Mouse (Mus musculus): ENCODE results near the gene Zfp384. TPM values are rescaled to one million over a fixed set of nuclear protein-coding genes. Genes with fewer than 3 reads are reported as not detected.

Gene Zfp384
- polyA plus RNA-seq, 1 experiment from 2014 or later, result 10.3 TPM

DNA sequence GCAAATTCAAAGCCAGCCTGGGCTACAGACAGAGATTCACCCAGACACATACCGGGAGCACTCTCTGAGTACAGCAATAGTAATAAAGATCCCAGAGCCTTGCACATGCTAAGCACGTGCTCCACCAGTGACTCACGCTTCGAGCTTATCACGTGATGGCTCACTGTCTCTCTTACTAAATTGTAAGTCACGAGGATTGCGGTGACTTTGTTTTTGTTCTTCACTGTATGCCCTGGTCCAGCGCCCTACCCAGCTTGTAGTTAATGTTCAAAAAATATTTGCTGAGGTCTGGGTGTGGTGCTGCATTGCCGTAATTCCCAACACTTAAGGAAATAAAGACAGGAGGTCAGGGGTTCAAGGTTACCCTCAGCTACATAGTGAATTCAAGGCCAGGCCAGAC, 15.6 kb upstream of the Zfp384 start:
- no peak overlapping the region for H3K27ac ChIP-seq (ENCODE audit: low read length)
- no peaks in the 10 kb centered on the region for H3K9me3 ChIP-seq (ENCODE audit: control insufficient read depth, low read length)
- H3K4me2 ChIP-seq (ENCODE audit: low read depth, low read length), result no peak overlapping the region
- H3K4me3 ChIP-seq (ENCODE audit: low read length), result no peak overlapping the region
- no peaks in the 10 kb centered on the region for H3K36me3 ChIP-seq (ENCODE audit: control insufficient read depth, insufficient read depth, low read length)
- H3K4me1 ChIP-seq (ENCODE audit: control insufficient read depth, insufficient read depth, low read length), result peaks cover 14% of the 10 kb centered on the region
- ATAC-seq, result peak; percentile 78
- peaks cover 31% of the 10 kb centered on the region for H3K27me3 ChIP-seq (replicated peaks; ENCODE audit: control insufficient read depth, insufficient read depth, low read length)
- H3K9ac ChIP-seq (ENCODE audit: low read depth, low read length), result no peak overlapping the region
- 60% methylated on average over 9 of the region's 9 CpGs for WGBS

DNA sequence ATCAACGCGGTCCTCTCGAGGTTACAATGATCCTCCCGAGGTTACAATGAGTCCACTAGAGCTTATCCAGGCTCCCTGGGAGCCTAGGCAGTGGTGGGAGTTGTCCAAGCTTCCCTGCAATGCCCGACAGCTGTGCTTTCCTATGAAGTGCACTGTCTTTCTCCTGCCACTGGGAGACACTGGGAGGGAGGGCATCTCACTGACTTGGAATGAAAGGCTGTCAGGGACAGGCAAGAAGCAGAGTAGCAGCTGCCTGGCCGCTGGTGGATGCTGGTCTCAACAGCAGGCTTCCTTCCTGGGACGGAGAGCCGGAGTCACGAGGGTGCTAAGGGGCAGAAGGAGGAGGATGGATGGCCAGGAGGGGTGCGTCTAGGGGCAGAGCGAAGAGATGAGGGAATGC, 15.1 kb upstream of the Zfp384 start:
- Histone ChIP-seq H3K4me1 (ENCODE audit: control insufficient read depth, insufficient read depth, low read length) (peaks cover 14% of the 10 kb centered on the region), H3K36me3 (ENCODE audit: control insufficient read depth, insufficient read depth, low read length) (no peaks in the 10 kb centered on the region), H3K27me3 (replicated peaks; ENCODE audit: control insufficient read depth, insufficient read depth, low read length) (peaks cover 36% of the 10 kb centered on the region), H3K4me3 (ENCODE audit: low read length) (no peak overlapping the region), H3K27ac (ENCODE audit: low read length) (no peak overlapping the region), H3K9me3 (ENCODE audit: control insufficient read depth, low read length) (no peaks in the 10 kb centered on the region), H3K4me2 (ENCODE audit: low read depth, low read length) (0 out of 2 replicates have a peak overlapping the region, but pooled peaks have one; percentile 16), H3K9ac (ENCODE audit: low read depth, low read length) (peak overlapping the region; percentile 40; the same call in 1 of the 2 replicates)
- ATAC-seq, result no peak; the same call in 1 of the 2 replicates
- 17% methylated on average over 11 of the region's 11 CpGs for WGBS

DNA sequence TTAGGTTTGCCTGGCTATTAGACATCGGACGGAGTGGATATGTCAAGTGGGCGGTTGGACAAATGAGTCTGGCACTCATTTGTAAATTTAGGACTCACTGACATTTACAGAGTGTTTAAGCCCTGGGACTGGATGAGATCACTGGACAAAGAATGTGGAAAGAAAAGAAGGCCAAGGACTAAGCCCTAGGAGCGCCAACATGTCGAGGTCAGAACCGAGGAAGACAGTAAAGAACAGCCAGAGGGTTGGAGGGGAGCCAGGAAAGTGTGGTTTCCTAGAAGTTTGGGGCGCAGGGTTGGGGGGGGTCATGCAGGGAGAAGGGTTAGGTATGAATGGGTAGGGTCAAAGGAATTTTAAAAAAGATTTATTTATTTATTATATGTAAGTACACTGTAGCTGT, 13.7 kb upstream of the Zfp384 start:
- no peak for ATAC-seq
- H3K27me3 ChIP-seq (replicated peaks; ENCODE audit: control insufficient read depth, insufficient read depth, low read length), result peaks cover 46% of the 10 kb centered on the region

DNA sequence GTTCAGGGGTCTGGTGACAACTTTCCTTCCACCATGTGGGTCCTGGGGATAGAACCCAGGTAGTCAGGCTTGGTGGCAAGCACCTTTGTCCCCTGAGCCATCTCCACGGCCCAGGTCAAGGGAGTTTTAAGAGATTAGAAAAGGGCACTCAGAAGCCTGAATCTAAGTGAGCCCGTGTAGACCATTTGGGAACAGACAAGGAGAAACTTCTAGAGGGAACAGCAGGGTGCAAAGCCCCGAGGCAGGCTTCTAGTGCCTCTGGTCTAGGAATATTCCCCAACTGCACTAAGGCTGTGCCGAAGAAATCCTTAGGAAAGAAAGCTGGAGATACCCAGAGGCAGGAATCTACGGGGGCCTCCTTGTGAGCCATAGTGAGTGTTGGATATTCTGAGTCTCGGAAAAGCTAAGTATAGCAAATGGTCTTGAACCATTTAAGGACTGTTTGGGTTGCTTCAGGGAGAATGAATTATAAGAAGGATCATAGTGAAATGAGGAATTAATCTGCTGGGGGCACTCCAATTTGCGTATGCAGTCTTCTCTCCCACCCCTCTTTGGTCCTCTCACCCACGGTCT, 13.0 kb upstream of the Zfp384 start:
- Histone ChIP-seq H3K4me1 (ENCODE audit: control insufficient read depth, insufficient read depth, low read length) (peaks cover 14% of the 10 kb centered on the region), H3K36me3 (ENCODE audit: control insufficient read depth, insufficient read depth, low read length) (no peaks in the 10 kb centered on the region), H3K27me3 (replicated peaks; ENCODE audit: control insufficient read depth, insufficient read depth, low read length) (peaks cover 48% of the 10 kb centered on the region), H3K9me3 (ENCODE audit: control insufficient read depth, low read length) (no peaks in the 10 kb centered on the region), H3K4me3 (ENCODE audit: low read length) (peak overlapping the region; percentile 59; the same call in 1 of the 2 replicates), H3K27ac (ENCODE audit: low read length) (no peak overlapping the region), H3K9ac (ENCODE audit: low read depth, low read length) (no peak overlapping the region), H3K4me2 (ENCODE audit: low read depth, low read length) (no peak overlapping the region)
- no peak for ATAC-seq
- WGBS, result 51% methylated on average over 8 of the region's 8 CpGs

More for the DNA sequence above, 13.7 kb upstream of the Zfp384 start:
- WGBS, result 73% methylated on average over 7 of the region's 7 CpGs
- Histone ChIP-seq H3K9me3 (ENCODE audit: control insufficient read depth, low read length) (no peaks in the 10 kb centered on the region), H3K27ac (ENCODE audit: low read length) (no peak overlapping the region), H3K4me3 (ENCODE audit: low read length) (no peak overlapping the region), H3K4me2 (ENCODE audit: low read depth, low read length) (no peak overlapping the region), H3K9ac (ENCODE audit: low read depth, low read length) (no peak overlapping the region), H3K36me3 (ENCODE audit: control insufficient read depth, insufficient read depth, low read length) (no peaks in the 10 kb centered on the region), H3K4me1 (ENCODE audit: control insufficient read depth, insufficient read depth, low read length) (peaks cover 14% of the 10 kb centered on the region)

DNA sequence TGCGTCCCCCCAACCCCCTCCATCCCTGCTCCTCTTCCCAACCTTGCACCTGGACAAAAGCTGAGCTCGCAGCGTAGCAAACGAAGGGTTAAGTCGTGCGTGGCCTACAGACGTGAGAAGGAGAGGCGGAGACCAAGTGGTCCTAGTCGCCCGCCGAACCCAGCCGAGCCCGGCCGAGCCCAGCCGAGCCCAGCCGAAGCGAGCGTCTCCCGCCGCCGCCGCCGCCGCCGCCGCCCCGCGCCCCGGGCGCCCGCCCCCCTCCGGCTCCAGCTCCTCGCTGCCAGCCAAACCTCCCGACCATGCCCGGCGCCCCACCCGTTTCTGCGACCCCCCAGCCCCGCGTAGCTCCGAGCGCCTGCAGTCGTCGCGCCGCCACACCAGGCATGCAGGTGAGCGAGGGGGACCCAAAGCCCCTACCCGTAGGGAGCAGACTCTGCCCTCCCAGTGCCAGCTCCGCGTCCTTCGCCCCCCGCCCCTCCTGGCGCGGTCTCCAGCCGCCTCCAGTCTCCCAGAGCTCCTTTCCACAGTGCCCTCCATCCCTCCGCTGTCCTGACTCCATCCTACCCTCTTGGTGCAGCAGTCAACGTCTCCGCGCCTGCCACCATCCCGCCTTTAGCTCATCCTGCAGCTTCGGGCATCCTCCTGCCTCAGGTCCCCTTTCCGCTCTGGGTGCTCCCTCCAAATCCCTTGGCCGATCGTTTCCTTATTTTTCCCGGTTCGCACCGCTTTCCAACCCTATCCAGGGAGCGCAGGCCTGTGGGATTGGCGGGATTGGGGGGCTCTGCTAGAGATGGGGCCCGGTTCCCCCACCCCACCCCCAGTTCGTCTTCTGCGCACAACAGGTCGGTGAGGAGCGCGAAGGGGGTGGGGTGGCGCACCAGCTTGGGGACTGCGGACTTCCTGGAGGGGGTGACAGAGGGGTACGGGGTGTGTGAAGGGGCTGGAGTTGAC, 12.1 kb upstream of the Zfp384 start, which contains the start of gene Pianp:
Pianp (plus strand) TSS at position 144 of the 951 bp plus-strand sequence.
- H3K9ac ChIP-seq (ENCODE audit: low read depth, low read length), result peak within 1 kb of the TSS; percentile 66
- no peaks in the 10 kb centered on the region for H3K36me3 ChIP-seq (ENCODE audit: control insufficient read depth, insufficient read depth, low read length)
- peak within 1 kb of the TSS; percentile 59 for H3K4me3 ChIP-seq (ENCODE audit: low read length)
- H3K4me2 ChIP-seq (ENCODE audit: low read depth, low read length), result peak within 1 kb of the TSS; percentile 100
- no peak within 1 kb of the TSS for H3K27ac ChIP-seq (ENCODE audit: low read length)
- H3K4me1 ChIP-seq (ENCODE audit: control insufficient read depth, insufficient read depth, low read length), result peaks cover 14% of the 10 kb centered on the region
- H3K9me3 ChIP-seq (ENCODE audit: control insufficient read depth, low read length), result no peaks in the 10 kb centered on the region
- H3K27me3 ChIP-seq (replicated peaks; ENCODE audit: control insufficient read depth, insufficient read depth, low read length), result peaks cover 52% of the 10 kb centered on the region
- WGBS, result under 1% methylated on average over 65 of the region's 78 CpGs
- peak; percentile 61 for ATAC-seq

DNA sequence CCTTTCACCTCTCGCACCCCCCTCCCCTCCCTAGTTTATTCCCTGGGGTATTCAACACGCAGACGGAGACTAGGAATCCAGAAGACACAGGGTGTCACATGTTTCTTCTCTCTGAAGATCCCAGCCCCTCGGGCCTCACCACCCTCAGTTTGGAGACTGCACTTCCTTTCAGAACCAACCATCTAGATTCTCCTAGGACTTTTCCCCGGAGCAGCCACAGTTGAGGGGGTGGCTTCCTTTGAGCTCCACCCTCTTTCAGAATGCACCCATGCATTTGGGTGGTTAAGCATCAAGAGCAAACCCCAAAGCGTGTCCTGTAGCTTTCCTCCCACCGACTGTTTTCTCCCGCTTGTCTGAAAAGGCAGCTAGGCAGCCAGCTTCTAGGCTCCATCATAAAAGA, 10.9 kb upstream of the Zfp384 start:
- Histone ChIP-seq H3K4me2 (ENCODE audit: low read depth, low read length) (0 out of 2 replicates have a peak overlapping the region, but pooled peaks have one; percentile 100), H3K27ac (ENCODE audit: low read length) (no peak overlapping the region), H3K9me3 (ENCODE audit: control insufficient read depth, low read length) (no peaks in the 10 kb centered on the region), H3K4me3 (ENCODE audit: low read length) (no peak overlapping the region), H3K27me3 (replicated peaks; ENCODE audit: control insufficient read depth, insufficient read depth, low read length) (peaks cover 59% of the 10 kb centered on the region), H3K9ac (ENCODE audit: low read depth, low read length) (no peak overlapping the region), H3K36me3 (ENCODE audit: control insufficient read depth, insufficient read depth, low read length) (no peaks in the 10 kb centered on the region), H3K4me1 (ENCODE audit: control insufficient read depth, insufficient read depth, low read length) (peaks cover 14% of the 10 kb centered on the region)
- WGBS, result 5% methylated on average over 8 of the region's 8 CpGs
- no peak for ATAC-seq

DNA sequence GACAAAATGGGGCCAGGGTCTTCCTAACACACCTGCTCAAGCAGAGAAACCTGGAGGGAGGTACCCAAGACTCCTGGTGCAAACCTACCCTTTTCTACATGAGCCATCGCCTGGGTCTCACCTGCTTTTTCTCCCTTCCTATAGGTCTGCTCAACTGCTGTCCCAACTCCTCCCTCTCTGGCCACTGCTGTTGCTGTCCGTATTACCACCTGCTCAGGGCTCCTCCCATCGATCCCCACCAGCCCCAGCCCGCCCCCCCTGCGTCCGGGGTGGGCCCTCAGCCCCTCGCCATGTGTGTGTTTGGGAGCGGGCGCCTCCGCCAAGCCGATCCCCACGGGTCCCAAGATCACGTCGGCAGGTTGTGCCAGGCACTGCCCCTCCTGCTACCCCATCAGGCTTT, 9.9 kb upstream of the Zfp384 start:
- WGBS, result 34% methylated on average over 14 of the region's 14 CpGs
- Histone ChIP-seq H3K9me3 (ENCODE audit: control insufficient read depth, low read length) (no peaks in the 10 kb centered on the region), H3K36me3 (ENCODE audit: control insufficient read depth, insufficient read depth, low read length) (no peaks in the 10 kb centered on the region), H3K9ac (ENCODE audit: low read depth, low read length) (no peak overlapping the region), H3K4me3 (ENCODE audit: low read length) (no peak overlapping the region), H3K4me1 (ENCODE audit: control insufficient read depth, insufficient read depth, low read length) (peaks cover 14% of the 10 kb centered on the region), H3K4me2 (ENCODE audit: low read depth, low read length) (no peak overlapping the region), H3K27ac (ENCODE audit: low read length) (no peak overlapping the region), H3K27me3 (replicated peaks; ENCODE audit: control insufficient read depth, insufficient read depth, low read length) (peaks cover 57% of the 10 kb centered on the region)
- no peak for ATAC-seq

DNA sequence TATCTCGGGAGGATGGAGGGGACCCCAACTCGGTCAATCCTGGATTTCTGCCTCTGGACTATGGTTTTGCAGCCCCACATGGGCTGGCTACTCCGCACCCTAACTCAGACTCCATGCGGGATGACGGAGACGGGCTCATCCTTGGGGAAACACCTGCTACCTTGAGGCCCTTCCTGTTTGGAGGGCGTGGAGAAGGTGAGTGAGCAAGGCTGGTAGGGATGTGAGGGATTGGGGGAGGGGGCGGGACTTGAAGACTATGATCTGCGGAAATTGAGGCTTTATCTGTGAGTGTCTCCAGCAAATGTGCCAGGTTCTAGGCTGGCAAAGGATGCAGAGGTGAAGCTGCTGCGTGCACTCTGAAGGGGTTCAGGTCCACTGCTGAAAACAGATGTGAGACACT, 9.4 kb upstream of the Zfp384 start:
- Histone ChIP-seq H3K9ac (ENCODE audit: low read depth, low read length) (no peak overlapping the region), H3K36me3 (ENCODE audit: control insufficient read depth, insufficient read depth, low read length) (no peaks in the 10 kb centered on the region), H3K27me3 (replicated peaks; ENCODE audit: control insufficient read depth, insufficient read depth, low read length) (peaks cover 52% of the 10 kb centered on the region), H3K4me3 (ENCODE audit: low read length) (no peak overlapping the region), H3K4me2 (ENCODE audit: low read depth, low read length) (no peak overlapping the region), H3K27ac (ENCODE audit: low read length) (no peak overlapping the region), H3K4me1 (ENCODE audit: control insufficient read depth, insufficient read depth, low read length) (peaks cover 13% of the 10 kb centered on the region), H3K9me3 (ENCODE audit: control insufficient read depth, low read length) (no peaks in the 10 kb centered on the region)
- ATAC-seq, result no peak
- WGBS, result 28% methylated on average over 10 of the region's 10 CpGs

DNA sequence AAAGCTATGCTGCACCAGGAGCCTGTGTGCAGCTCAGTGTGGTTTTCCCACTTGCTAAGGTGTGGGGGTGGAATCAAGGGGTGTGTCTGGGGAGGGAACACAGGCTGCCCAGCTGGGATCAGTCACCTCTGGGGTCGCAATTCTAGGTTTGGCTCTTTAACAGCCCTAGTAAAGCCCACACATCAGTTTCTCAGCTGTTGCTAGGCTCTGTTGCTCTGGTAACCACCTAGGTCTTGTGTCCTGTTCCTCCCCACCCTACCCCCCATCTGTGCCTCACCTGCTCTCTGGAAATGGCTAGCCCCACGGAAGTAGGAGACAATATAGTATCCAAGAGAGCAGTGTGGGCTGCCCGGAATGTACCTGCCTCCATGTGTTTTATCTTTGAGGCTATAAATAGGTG, 5.2 kb upstream of the Zfp384 start:
- Histone ChIP-seq H3K4me2 (ENCODE audit: low read depth, low read length) (no peak overlapping the region), H3K4me3 (ENCODE audit: low read length) (no peak overlapping the region), H3K4me1 (ENCODE audit: control insufficient read depth, insufficient read depth, low read length) (0 out of 2 replicates have a peak, but pooled peaks cover 4% of the 10 kb centered on the region), H3K9me3 (ENCODE audit: control insufficient read depth, low read length) (no peaks in the 10 kb centered on the region), H3K27ac (ENCODE audit: low read length) (no peak overlapping the region), H3K27me3 (replicated peaks; ENCODE audit: control insufficient read depth, insufficient read depth, low read length) (peaks cover 24% of the 10 kb centered on the region), H3K36me3 (ENCODE audit: control insufficient read depth, insufficient read depth, low read length) (no peaks in the 10 kb centered on the region), H3K9ac (ENCODE audit: low read depth, low read length) (no peak overlapping the region)
- WGBS, result 34% methylated on average over 3 of the region's 3 CpGs
- peak; percentile 15; the same call in 1 of the 2 replicates for ATAC-seq

Data from intestine, embryonic 16.5 days (tissue).